Mouse (Mus musculus) liver, embryonic 16.5 days (tissue): Measurements from ENCODE around the gene Olfr461. TPM values are rescaled to one million over a fixed set of nuclear protein-coding genes. Genes with fewer than 3 reads are reported as not detected.
A peak's percentile ranks its signal among the peaks of the same experiment; 100 is the strongest.
"Not testable (repeated sequence)": the region's sequence is repeated elsewhere in the genome, so short reads cannot be mapped to it uniquely, and the experiment has no call there.

Experiments
- ATAC-seq: fragments of 200-750 bp; cut with Nextera tagmentation; 2 replicates; pipeline ENCODE4 v1.8.0; 2017; ENCODE audit warnings: low read depth, mild to moderate bottlenecking, moderate number of reproducible peaks, moderate library complexity
- H3K27ac ChIP-seq: fragments of 300-500 bp; sonication (generic); 2 replicates; pipeline ENCODE4 v1.5.1; 2014; ENCODE audit warnings: mild to moderate bottlenecking, low read length
- H3K27me3 ChIP-seq: fragments of 300-500 bp; sonication (generic); 2 replicates; pipeline ENCODE4 v1.6.1; 2014; ENCODE audit warnings: low read depth, low read length, mixed read lengths; ENCODE audit not compliant: control insufficient read depth, insufficient read depth
- H3K36me3 ChIP-seq: fragments of 300-500 bp; sonication (generic); 2 replicates; pipeline ENCODE4 v1.6.1; 2014; ENCODE audit warnings: mild to moderate bottlenecking; ENCODE audit not compliant: control insufficient read depth, insufficient read depth
- H3K4me1 ChIP-seq: fragments of 300-500 bp; sonication (generic); 2 replicates; pipeline ENCODE4 v1.6.1; 2014; ENCODE audit warnings: low read depth, low read length, mixed read lengths; ENCODE audit not compliant: control insufficient read depth
- H3K4me2 ChIP-seq: fragments of 300-500 bp; sonication (generic); 2 replicates; pipeline ENCODE4 v1.6.1; 2014; ENCODE audit warnings: low read depth, low read length, mixed read lengths
- H3K4me3 ChIP-seq: fragments of 300-500 bp; sonication (generic); 2 replicates; pipeline ENCODE4 v1.5.1; 2014; ENCODE audit warnings: low read depth, mild to moderate bottlenecking, low read length
- H3K9ac ChIP-seq: fragments of 300-500 bp; sonication (generic); 2 replicates; pipeline ENCODE4 v1.6.1; 2014; ENCODE audit warnings: low read depth, low read length
- H3K9me3 ChIP-seq: fragments of 300-500 bp; sonication (generic); replicated peaks from 2 replicates; pipeline ENCODE4 v1.6.1; 2016; ENCODE audit warnings: low read length; ENCODE audit not compliant: control insufficient read depth
- WGBS: fragments of 180-500 bp; shearing (Covaris S2); extraction: QIAGEN DNeasy Blood & Tissue Kit; methylation state at CpG from one replicate; pipeline ENCODE4 v1.1.7; 2014; ENCODE audit not compliant: insufficient replicate concordance; 5-methylcytosine and 5-hydroxymethylcytosine counted together
- polyA plus RNA-seq: library from polyadenylated mRNA; unstranded; fragments of >200 nt; fragmentation: Nextera tagmentation; extraction: Ambion mirVana; gene quantifications from 2 replicates; pipeline ENCODE4 v1.2.1, GENCODE M21; 2015

Gene Olfr461
- 0.02 TPM in 1 of 2 replicates, not detected in the other for polyA plus RNA-seq

DNA sequence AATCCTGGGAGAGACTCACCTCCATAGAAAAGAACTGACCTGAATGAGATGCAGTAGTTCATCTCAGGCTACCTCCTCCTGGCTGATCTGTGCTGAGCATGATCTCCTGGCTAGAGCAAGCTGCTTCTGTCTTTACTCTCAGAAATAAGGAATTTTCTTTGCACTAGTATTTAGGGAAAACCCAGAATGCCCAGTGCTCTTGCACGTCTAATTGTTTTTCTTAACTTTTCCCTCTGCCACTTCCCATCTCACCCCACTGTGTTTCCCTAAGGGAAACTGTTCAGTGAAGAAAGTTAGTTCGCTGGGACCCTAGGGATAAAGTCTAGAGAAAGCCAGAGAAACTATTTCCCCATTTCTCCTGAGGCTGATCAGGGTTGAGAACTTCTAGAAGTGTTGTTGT, at the start of gene Olfr461:
Gene Olfr461, minus strand, starts transcription at position 101 of the 400 bp plus-strand sequence.
- no peak within 1 kb of the TSS for H3K9ac ChIP-seq
- H3K4me3 ChIP-seq, result no peak within 1 kb of the TSS
- no peaks in the 10 kb centered on the region for H3K36me3 ChIP-seq
- no peak for ATAC-seq
- no peak within 1 kb of the TSS for H3K4me2 ChIP-seq
- H3K9me3 ChIP-seq, result no peaks in the 10 kb centered on the region
- H3K27ac ChIP-seq, result no peak within 1 kb of the TSS
- 40% methylated on average over 2 of the region's 2 CpGs for WGBS
- no peaks in the 10 kb centered on the region for H3K4me1 ChIP-seq
- H3K27me3 ChIP-seq, result no peaks in the 10 kb centered on the region

DNA sequence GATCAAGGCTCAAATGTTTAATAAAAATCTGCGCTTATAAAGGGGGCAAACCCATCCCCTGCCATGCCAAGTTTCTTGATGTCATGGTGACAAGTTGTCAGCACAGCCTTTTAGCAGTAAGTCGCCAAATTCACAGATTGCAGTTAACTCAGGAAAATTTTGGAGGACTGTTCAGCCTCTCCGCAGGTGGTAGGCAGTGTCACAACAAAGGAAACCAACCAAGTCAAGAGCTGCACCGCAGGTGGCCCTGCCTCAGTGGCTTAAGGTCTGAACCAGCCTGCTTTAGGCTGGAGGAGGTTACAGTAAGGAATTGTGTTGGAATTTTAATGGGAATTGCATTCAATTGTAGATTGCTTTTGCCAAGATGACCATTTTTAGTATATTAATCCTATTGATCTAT, 43.7 kb upstream of the Olfr461 start:
- not testable (repeated sequence) for H3K4me3 ChIP-seq, H3K27ac ChIP-seq, H3K9ac ChIP-seq, H3K4me1 ChIP-seq, H3K9me3 ChIP-seq, H3K4me2 ChIP-seq, ATAC-seq, H3K36me3 ChIP-seq, H3K27me3 ChIP-seq
- WGBS, result 34% methylated on average over 4 of the region's 4 CpGs

DNA sequence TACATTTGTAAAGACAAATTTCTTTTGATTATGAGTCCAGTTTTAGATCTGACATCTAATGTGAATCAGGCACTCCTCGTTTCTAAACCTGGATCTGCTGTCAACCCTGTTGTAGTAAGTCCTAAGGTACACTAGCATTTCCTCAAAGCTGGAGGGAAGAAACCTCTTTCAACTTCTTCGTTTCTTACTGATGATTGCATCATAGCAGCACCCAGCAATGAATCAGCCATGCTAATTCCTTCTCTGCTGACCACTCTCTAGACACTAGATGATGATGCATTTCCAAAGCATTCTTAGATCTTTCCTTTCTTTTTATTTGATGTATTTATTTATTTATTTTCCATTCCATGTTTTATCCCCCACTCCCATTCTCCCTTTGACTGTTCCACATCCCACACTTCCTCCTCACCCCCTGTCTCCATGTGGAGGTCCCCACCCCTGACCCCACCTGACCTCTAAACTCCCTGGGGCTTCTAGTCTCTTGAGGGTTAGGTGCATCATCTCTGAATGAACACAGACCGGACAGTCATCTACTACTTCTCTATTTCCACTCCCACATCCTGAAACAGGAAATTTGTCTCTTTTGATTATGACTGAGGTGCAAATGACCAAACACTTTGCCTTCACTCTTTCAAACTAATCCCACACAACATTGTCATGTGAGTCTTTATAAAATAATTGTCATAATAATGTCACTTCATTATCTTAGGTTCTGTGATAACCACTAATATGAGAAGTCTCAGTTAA, 40.1 kb upstream of the Olfr461 start:
- WGBS, result 19% methylated on average over 3 of the region's 3 CpGs
- H3K4me3 ChIP-seq, result no peak overlapping the region
- no peak overlapping the region for H3K9ac ChIP-seq
- no peak for ATAC-seq
- no peak overlapping the region for H3K4me2 ChIP-seq
- no peaks in the 10 kb centered on the region for H3K9me3 ChIP-seq
- no peaks in the 10 kb centered on the region for H3K4me1 ChIP-seq
- H3K27ac ChIP-seq, result no peak overlapping the region
- H3K36me3 ChIP-seq, result no peaks in the 10 kb centered on the region
- no peaks in the 10 kb centered on the region for H3K27me3 ChIP-seq

DNA sequence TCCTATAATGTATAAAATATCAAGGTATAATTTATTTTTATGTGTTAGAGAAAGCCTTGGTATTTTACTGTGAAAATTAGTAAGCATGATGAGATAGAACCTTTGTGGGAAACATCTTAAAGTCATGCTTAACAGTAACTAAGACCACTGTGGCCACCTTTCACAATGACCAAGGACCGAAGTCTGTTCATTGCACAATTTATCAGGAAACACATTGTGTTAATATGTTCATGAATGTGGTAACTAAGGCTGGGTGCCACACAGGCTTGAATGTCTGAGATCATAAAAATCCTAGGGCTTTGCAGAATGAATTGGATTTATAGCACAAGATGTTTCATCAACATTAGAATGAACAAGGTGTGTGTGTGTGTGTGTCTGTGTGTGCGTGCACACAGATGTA, 33.5 kb upstream of the Olfr461 start:
- no peaks in the 10 kb centered on the region for H3K9me3 ChIP-seq
- no peak overlapping the region for H3K4me3 ChIP-seq
- H3K27me3 ChIP-seq, result no peaks in the 10 kb centered on the region
- H3K27ac ChIP-seq, result no peak overlapping the region
- ATAC-seq, result no peak
- no peaks in the 10 kb centered on the region for H3K4me1 ChIP-seq
- H3K9ac ChIP-seq, result no peak overlapping the region
- no peak overlapping the region for H3K4me2 ChIP-seq
- WGBS, result 65% methylated on average over 2 of the region's 2 CpGs
- H3K36me3 ChIP-seq, result no peaks in the 10 kb centered on the region

DNA sequence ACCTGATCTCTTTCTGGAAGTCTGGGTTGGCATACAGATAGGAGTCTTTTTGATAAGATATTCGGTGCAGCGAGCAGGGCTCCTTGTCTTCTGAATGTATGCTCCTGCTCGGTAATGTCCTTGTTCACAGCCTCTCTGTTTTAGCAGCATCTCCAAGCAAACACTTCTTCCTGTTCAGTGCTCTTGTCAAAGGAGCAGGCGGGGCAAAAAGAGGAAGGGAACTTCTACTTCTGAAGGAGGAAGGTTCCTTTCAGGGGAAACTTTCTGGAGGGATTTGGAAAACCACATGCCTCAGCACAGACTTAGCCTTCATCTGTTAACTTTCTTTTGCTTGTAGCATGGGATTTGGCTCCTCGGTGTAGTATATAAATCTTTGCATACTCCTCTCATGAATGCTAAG, 30.8 kb upstream of the Olfr461 start, which contains the start of gene Clec5a:
Gene Clec5a, minus strand, starts transcription at position 177 of the 400 bp plus-strand sequence.
- ATAC-seq, result no peak
- H3K4me1 ChIP-seq, result no peaks in the 10 kb centered on the region
- H3K9me3 ChIP-seq, result no peaks in the 10 kb centered on the region
- no peaks in the 10 kb centered on the region for H3K36me3 ChIP-seq
- H3K9ac ChIP-seq, result no peak within 1 kb of the TSS
- H3K27me3 ChIP-seq, result no peaks in the 10 kb centered on the region
- no peak within 1 kb of the TSS for H3K4me2 ChIP-seq
- WGBS, result 24% methylated on average over 5 of the region's 5 CpGs
- no peak within 1 kb of the TSS for H3K27ac ChIP-seq
- H3K4me3 ChIP-seq, result peak within 1 kb of the TSS; percentile 29

DNA sequence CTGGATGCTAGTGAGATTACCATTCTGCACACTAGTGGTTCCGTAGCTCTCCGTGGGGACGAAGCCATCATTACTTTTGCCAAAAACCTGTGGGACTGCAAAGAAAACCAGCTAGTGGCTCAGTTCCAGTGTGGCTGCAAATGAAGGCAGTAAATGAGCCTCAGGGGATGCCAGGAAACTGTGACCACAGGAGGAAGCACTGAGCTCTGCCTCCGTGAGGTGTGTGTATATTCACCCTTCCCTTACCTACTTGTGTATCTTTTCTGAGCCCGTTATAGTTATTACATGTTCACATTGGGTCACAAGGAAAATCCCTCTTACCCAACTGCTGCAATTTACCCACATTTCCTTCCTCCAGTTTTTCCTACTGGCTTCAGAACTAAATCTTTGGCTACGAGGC, 29.5 kb upstream of the Olfr461 start:
- Histone ChIP-seq H3K36me3 (no peaks in the 10 kb centered on the region), H3K4me3 (peak overlapping the region; percentile 15; the same call in 1 of the 2 replicates), H3K27ac (no peak overlapping the region), H3K9ac (no peak overlapping the region), H3K27me3 (no peaks in the 10 kb centered on the region), H3K4me2 (0 out of 2 replicates have a peak overlapping the region, but pooled peaks have one; percentile 9), H3K4me1 (no peaks in the 10 kb centered on the region), H3K9me3 (no peaks in the 10 kb centered on the region)
- WGBS, result 33% methylated on average over 6 of the region's 6 CpGs
- ATAC-seq, result no peak

DNA sequence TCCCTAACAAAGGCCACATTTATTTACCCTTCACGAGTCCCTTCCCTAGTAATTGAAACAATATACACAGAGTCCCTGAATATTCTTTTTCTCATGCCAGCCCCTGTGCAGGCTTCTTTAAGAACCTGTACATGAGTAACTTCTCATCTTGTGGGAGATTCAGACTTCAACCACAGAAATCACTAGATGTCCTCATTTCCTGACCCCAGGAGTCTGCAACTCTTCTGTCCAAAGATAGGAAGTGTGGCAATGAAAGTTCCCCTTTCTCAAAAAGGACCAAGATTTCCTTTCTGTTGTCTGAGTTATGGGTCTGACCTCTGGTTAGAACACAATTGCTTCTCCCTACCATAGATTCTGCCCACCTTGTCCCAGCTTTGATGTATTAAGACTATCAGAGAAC, 21.5 kb upstream of the Olfr461 start:
- H3K4me2 ChIP-seq, result no peak overlapping the region
- no peak overlapping the region for H3K27ac ChIP-seq
- H3K9ac ChIP-seq, result no peak overlapping the region
- ATAC-seq, result peak; percentile 3; the same call in 1 of the 2 replicates
- no peaks in the 10 kb centered on the region for H3K36me3 ChIP-seq
- WGBS, result 45% methylated on average over 1 of the region's 1 CpGs
- H3K27me3 ChIP-seq, result no peaks in the 10 kb centered on the region
- no peaks in the 10 kb centered on the region for H3K9me3 ChIP-seq
- no peaks in the 10 kb centered on the region for H3K4me1 ChIP-seq
- no peak overlapping the region for H3K4me3 ChIP-seq

DNA sequence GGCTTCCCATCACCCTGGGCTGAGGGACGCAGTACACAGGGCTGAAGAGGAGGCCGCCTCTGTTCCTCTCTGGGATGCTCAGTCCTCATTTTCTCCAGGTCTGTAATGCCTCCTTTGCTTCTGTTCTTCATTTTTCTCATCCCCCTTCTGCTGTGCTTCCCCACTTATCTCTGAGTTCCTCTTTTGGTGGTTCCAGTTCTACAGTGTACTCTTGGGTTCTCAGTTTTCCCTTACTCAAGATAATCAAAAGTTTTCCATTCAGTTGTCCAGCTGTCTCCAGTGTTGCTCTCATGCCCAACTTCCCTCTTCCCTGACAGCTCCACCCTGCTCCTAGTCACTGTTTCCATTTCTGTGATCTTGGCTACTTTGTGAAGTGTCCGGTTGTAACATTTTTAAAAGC, 18.8 kb upstream of the Olfr461 start:
- no peak overlapping the region for H3K9ac ChIP-seq
- 49% methylated on average over 3 of the region's 3 CpGs for WGBS
- H3K27ac ChIP-seq, result no peak overlapping the region
- no peaks in the 10 kb centered on the region for H3K4me1 ChIP-seq
- no peaks in the 10 kb centered on the region for H3K9me3 ChIP-seq
- H3K27me3 ChIP-seq, result no peaks in the 10 kb centered on the region
- no peak for ATAC-seq
- no peak overlapping the region for H3K4me2 ChIP-seq
- no peaks in the 10 kb centered on the region for H3K36me3 ChIP-seq
- no peak overlapping the region for H3K4me3 ChIP-seq

DNA sequence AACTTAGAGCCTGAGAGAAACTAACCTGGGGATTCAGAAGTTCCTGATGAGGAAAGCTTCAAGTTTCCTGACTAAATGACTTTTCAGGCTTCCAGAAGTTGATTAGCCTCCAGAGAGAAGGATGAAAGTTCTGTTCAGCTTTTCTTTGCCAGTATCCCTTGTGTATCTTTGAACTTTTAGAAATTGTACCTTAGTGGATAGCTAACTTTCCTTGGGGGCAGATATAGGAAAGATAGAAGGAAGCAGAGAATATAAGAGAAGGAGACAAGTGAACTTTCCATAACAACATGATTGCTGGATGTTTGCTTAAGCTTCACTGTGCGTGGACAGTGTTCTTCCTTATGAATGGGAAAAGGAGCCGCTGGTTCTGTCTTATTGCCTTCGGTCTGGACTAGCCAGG, 14.3 kb upstream of the Olfr461 start, which contains the start of gene Olfr460:
Gene Olfr460, plus strand, starts transcription at position 301 of the 400 bp plus-strand sequence.
- Histone ChIP-seq H3K27ac (no peak within 1 kb of the TSS), H3K9ac (no peak within 1 kb of the TSS), H3K4me3 (no peak within 1 kb of the TSS), H3K4me1 (no peaks in the 10 kb centered on the region), H3K4me2 (no peak within 1 kb of the TSS), H3K36me3 (no peaks in the 10 kb centered on the region), H3K27me3 (no peaks in the 10 kb centered on the region), H3K9me3 (no peaks in the 10 kb centered on the region)
- 55% methylated on average over 3 of the region's 3 CpGs for WGBS
- no peak for ATAC-seq
